27 mouse cellular contexts compared by ENCODE assay signal in the genomic region with DNA sequence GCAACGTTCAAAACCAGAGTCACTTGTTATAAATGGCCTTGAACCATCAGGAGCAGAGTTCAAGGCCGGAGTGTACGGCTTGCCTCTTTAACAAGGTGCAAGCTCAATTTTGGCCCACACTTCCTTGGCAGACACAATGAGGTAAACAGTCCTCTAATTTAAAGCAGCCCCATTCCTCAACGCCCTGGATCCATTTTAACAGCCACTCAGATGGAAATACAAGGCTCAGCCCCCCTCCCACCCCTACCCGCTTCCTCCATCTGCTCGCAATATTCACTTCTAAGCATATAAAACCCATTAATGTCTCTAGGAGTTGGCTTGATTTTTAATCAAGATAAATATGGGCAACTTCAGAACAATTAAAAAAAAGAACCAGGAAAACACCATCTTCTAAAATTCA.
A peak's percentile ranks its signal among the peaks of the same experiment; 100 is the strongest.
DNase-seq lines count a peak whose midpoint lies in the region; ATAC-seq and TF ChIP-seq lines count a peak whose summit lies in the region.
"Had no signal": no experiment of that assay in that cellular context is flagged by ENCODE, and none has a peak within 500 bp of the region (broad histone marks: within the 10 kb centered on the region; RNA-seq: fewer than 3 reads in every experiment).

No protein-coding gene starts in this region.

- no peak for TF ChIP-seq EP300 in heart, adult 2 months (IDR thresholded peaks at IDR 0.05; ENCODE audit: insufficient read depth, low read depth, low read length)

- WGBS in forebrain, embryonic 14.5 days, result 63% methylated on average over 6 of the region's 6 CpGs
- WGBS in forebrain, postnatal 0 days, result 50% methylated on average over 6 of the region's 6 CpGs
- WGBS in heart, adult 2 months, result 84% methylated on average over 6 of the region's 6 CpGs
- WGBS in limb, embryonic 11.5 days, result 15% methylated on average over 6 of the region's 6 CpGs

- H3K4me3 ChIP-seq in forebrain, embryonic 14.5 days (ENCODE audit: low read depth, low read length), result no peak overlapping the region
- H3K4me3 ChIP-seq in forebrain, postnatal 0 days (ENCODE audit: low read depth, low read length), result no peak overlapping the region
- no peak overlapping the region for H3K4me3 ChIP-seq in heart, adult 2 months
- no peak overlapping the region for H3K4me3 ChIP-seq in limb, embryonic 11.5 days (ENCODE audit: low read depth, low read length)
- H3K4me3 ChIP-seq: embryonic facial prominence, embryonic 12.5 days; erythroblast, embryonic 14.5 days; gastrocnemius, adult 2 months; heart, embryonic 10.5 days; heart, embryonic 13.5 days had no signal

- H3K9me3 ChIP-seq in forebrain, embryonic 14.5 days (replicated peaks; ENCODE audit: control insufficient read depth, low read length), result no peaks in the 10 kb centered on the region
- H3K9me3 ChIP-seq in forebrain, postnatal 0 days (ENCODE audit: low read length), result no peaks in the 10 kb centered on the region
- H3K9me3 ChIP-seq in limb, embryonic 11.5 days (ENCODE audit: control insufficient read depth, low read length), result no peaks in the 10 kb centered on the region
- H3K9me3 ChIP-seq: embryonic facial prominence, embryonic 12.5 days; heart, embryonic 13.5 days had no signal

- H3K4me1 ChIP-seq in forebrain, embryonic 14.5 days (ENCODE audit: control insufficient read depth, insufficient read depth, low read length), result no peaks in the 10 kb centered on the region
- no peaks in the 10 kb centered on the region for H3K4me1 ChIP-seq in forebrain, postnatal 0 days (ENCODE audit: insufficient read depth)
- no peaks in the 10 kb centered on the region for H3K4me1 ChIP-seq in heart, adult 2 months (ENCODE audit: control insufficient read depth, insufficient read depth, low read length)
- peaks cover 9% of the 10 kb centered on the region for H3K4me1 ChIP-seq in limb, embryonic 11.5 days (ENCODE audit: control insufficient read depth, insufficient read depth, low read length)
- H3K4me1 ChIP-seq: embryonic facial prominence, embryonic 12.5 days; heart, embryonic 10.5 days; heart, embryonic 13.5 days had no signal

- H3K27ac ChIP-seq in forebrain, embryonic 14.5 days (ENCODE audit: low read depth, low read length), result no peak overlapping the region
- no peak overlapping the region for H3K27ac ChIP-seq in forebrain, postnatal 0 days (ENCODE audit: low read depth, low read length)
- H3K27ac ChIP-seq in heart, adult 2 months, result no peak overlapping the region
- no peak overlapping the region for H3K27ac ChIP-seq in limb, embryonic 11.5 days (replicated peaks; ENCODE audit: low read depth, low read length)
- H3K27ac ChIP-seq: embryonic facial prominence, embryonic 12.5 days; gastrocnemius, adult 2 months; heart, embryonic 10.5 days; heart, embryonic 13.5 days; hindbrain, embryonic 14.5 days; hindbrain, postnatal 0 days had no signal

- no peak overlapping the region for H3K9ac ChIP-seq in forebrain, embryonic 14.5 days (ENCODE audit: low read length)
- H3K9ac ChIP-seq in forebrain, postnatal 0 days, result no peak overlapping the region
- H3K9ac ChIP-seq in heart, adult 2 months (ENCODE audit: low read depth, low read length), result no peak overlapping the region
- no peak overlapping the region for H3K9ac ChIP-seq in limb, embryonic 11.5 days (ENCODE audit: low read length)
- H3K9ac ChIP-seq: embryonic facial prominence, embryonic 12.5 days; heart, embryonic 13.5 days; hindbrain, embryonic 14.5 days had no signal

- no peaks in the 10 kb centered on the region for H3K27me3 ChIP-seq in forebrain, embryonic 14.5 days (replicated peaks; ENCODE audit: control insufficient read depth, insufficient read depth, low read length)
- H3K27me3 ChIP-seq in forebrain, postnatal 0 days (ENCODE audit: insufficient read depth, low read length), result no peaks in the 10 kb centered on the region
- H3K27me3 ChIP-seq in heart, adult 2 months (ENCODE audit: control insufficient read depth, insufficient read depth, low read length), result no peaks in the 10 kb centered on the region
- H3K27me3 ChIP-seq in limb, embryonic 11.5 days (ENCODE audit: control insufficient read depth, insufficient read depth, low read length), result no peaks in the 10 kb centered on the region
- H3K27me3 ChIP-seq: embryonic facial prominence, embryonic 12.5 days; heart, embryonic 13.5 days had no signal

- ATAC-seq in forebrain, embryonic 14.5 days, result no peak
- no peak for ATAC-seq in forebrain, postnatal 0 days
- no peak for ATAC-seq in limb, embryonic 11.5 days (ENCODE audit: insufficient number of reproducible peaks, low FRiP score, low TSS enrichment, low read depth)
- ATAC-seq: CD4-positive, CD25-positive, alpha-beta regulatory T cell, adult 4 months; hindbrain, postnatal 0 days; inflammation-experienced regulatory T-cells, adult 6 months; intestine, embryonic 16.5 days had no signal

- no peak for TF ChIP-seq POLR2A in heart, adult 2 months (IDR thresholded peaks at IDR 0.05; ENCODE audit: insufficient read depth, low read depth, low read length)
- no peak for TF ChIP-seq POLR2A in brain, embryonic 14.5 days (IDR thresholded peaks at IDR 0.05; ENCODE audit: borderline replicate concordance, extremely low read depth, insufficient read depth, insufficient read length, poor library complexity, severe bottlenecking)

- TF ChIP-seq CTCF in forebrain, postnatal 0 days (IDR thresholded peaks at IDR 0.05; ENCODE audit: low read depth), result no peak
- no peak for TF ChIP-seq CTCF in heart, adult 2 months (IDR thresholded peaks at IDR 0.05)
- TF ChIP-seq CTCF in brain, embryonic 14.5 days (IDR thresholded peaks at IDR 0.05; ENCODE audit: borderline replicate concordance, extremely low read depth, insufficient read depth, insufficient read length), result no peak

- intact Hi-C loops in heart, adult 2 months (cut with DNase I), result no loop called here

- no peaks in the 10 kb centered on the region for H3K36me3 ChIP-seq in forebrain, embryonic 14.5 days (ENCODE audit: control insufficient read depth, insufficient read depth, low read length)
- no peaks in the 10 kb centered on the region for H3K36me3 ChIP-seq in forebrain, postnatal 0 days (ENCODE audit: insufficient read depth)
- H3K36me3 ChIP-seq in heart, adult 2 months (ENCODE audit: control insufficient read depth, insufficient read depth, low read length), result no peaks in the 10 kb centered on the region
- H3K36me3 ChIP-seq in limb, embryonic 11.5 days (ENCODE audit: control insufficient read depth, insufficient read depth, low read length), result no peaks in the 10 kb centered on the region
- H3K36me3 ChIP-seq: embryonic facial prominence, embryonic 12.5 days; heart, embryonic 10.5 days; heart, embryonic 13.5 days had no signal

- peak; percentile 55 for DNase-seq in forebrain, embryonic 14.5 days (ENCODE audit: low spot score)
- DNase-seq in forebrain, postnatal 0 days, result no peak
- peak; percentile 10 for DNase-seq in heart, adult 11 months
- DNase-seq in heart, adult 2 months, result no peak
- peak; percentile 70 for DNase-seq in brain, embryonic 14.5 days (ENCODE audit: low read depth)
- peak; percentile 48 for DNase-seq in limb, embryonic 11.5 days (ENCODE audit: low spot score)
- no peak for DNase-seq in urinary bladder, postnatal 10 days (ENCODE audit: low spot score)
- no peak for DNase-seq in kidney, postnatal 14 days
- DNase-seq: adrenal gland, adult 2 months; adrenal gland, postnatal 14 days; cerebellum, adult 18-20 months; cerebellum, adult 9-10 months; cerebellum, postnatal 14 days; gastrocnemius, adult 2 months; gastrocnemius, postnatal 14 days; heart, adult 18-20 months; heart, postnatal 14 days; heart, postnatal 4 days had no signal

- no peak overlapping the region for H3K4me2 ChIP-seq in forebrain, embryonic 14.5 days (ENCODE audit: low read length)
- H3K4me2 ChIP-seq in forebrain, postnatal 0 days (ENCODE audit: low read depth), result no peak overlapping the region
- H3K4me2 ChIP-seq in limb, embryonic 11.5 days (ENCODE audit: low read depth, severe bottlenecking), result no peak overlapping the region
- H3K4me2 ChIP-seq: embryonic facial prominence, embryonic 12.5 days; heart, embryonic 13.5 days; hindbrain, embryonic 14.5 days had no signal

- H3K79me2 ChIP-seq in heart, adult 2 months (replicated peaks; ENCODE audit: control insufficient read depth, insufficient read depth, low read length), result no peaks in the 10 kb centered on the region

Comparison
In these comparisons a context has a peak if more than half of its experiments do, and no peak if none do; other contexts are left out.
1. DNase-seq: peak in forebrain, embryonic 14.5 days (single experiment), heart, adult 11 months (single experiment), brain, embryonic 14.5 days (single experiment) and limb, embryonic 11.5 days (single experiment); none in forebrain, postnatal 0 days (single experiment), heart, adult 2 months (0 of 2), urinary bladder, postnatal 10 days (single experiment) and kidney, postnatal 14 days (single experiment).